Mouse (Mus musculus) kidney, postnatal 0 days (tissue): ENCODE measurements at regions not wholly inside any gene's neighbourhood (a gene's known extent, or its start where the extent isn't known, plus 50 kb on each side); places are given as distances from the start of the nearest gene placed in this dataset.

Source experiments
- ATAC-seq: fragments of 200-750 bp; cut with Nextera tagmentation; replicated peaks from 2 replicates; pipeline ENCODE4 v1.8.0; 2017; ENCODE audit warnings: low read depth, moderate number of reproducible peaks, moderate TSS enrichment, moderate library complexity; ENCODE audit not compliant: low FRiP score
- DNase-seq: peaks from one replicate; pipeline ENCODE4 v3.0.0-alpha.2; 2016; ENCODE audit warnings: low spot score
- H3K27ac ChIP-seq: fragments of 300-500 bp; sonication (generic); 2 replicates; pipeline ENCODE4 v1.5.1; 2014; ENCODE audit warnings: mild to moderate bottlenecking
- H3K27me3 ChIP-seq: fragments of 300-500 bp; sonication (generic); 2 replicates; pipeline ENCODE4 v1.6.1; 2014; ENCODE audit warnings: low read length, mixed read lengths; ENCODE audit not compliant: insufficient read depth
- H3K36me3 ChIP-seq: fragments of 300-500 bp; sonication (generic); 2 replicates; pipeline ENCODE4 v1.6.1; 2014; ENCODE audit warnings: low read length, mixed read lengths; ENCODE audit not compliant: insufficient read depth
- H3K4me1 ChIP-seq: fragments of 300-500 bp; sonication (generic); replicated peaks from 2 replicates; pipeline ENCODE4 v1.6.1; 2014; ENCODE audit warnings: antibody characterized with exemption, low read length, mixed read lengths; ENCODE audit not compliant: insufficient read depth
- H3K4me2 ChIP-seq: fragments of 300-500 bp; sonication (generic); 2 replicates; pipeline ENCODE4 v1.6.1; 2014; ENCODE audit warnings: mild to moderate bottlenecking, low read length, moderate library complexity, mixed read lengths
- H3K4me3 ChIP-seq: fragments of 300-500 bp; sonication (generic); replicated peaks from 2 replicates; pipeline ENCODE4 v1.5.1; 2014; ENCODE audit warnings: low read depth, low read length
- H3K9ac ChIP-seq: fragments of 300-500 bp; sonication (generic); 2 replicates; pipeline ENCODE4 v1.6.1; 2014; ENCODE audit warnings: low read depth, low read length
- H3K9me3 ChIP-seq: fragments of 300-500 bp; sonication (generic); replicated peaks from 2 replicates; pipeline ENCODE4 v1.6.1; 2016; ENCODE audit warnings: low read length, inconsistent platforms, mixed read lengths
- CTCF ChIP-seq: IDR thresholded peaks from 2 replicates; pipeline ENCODE4 v1.5.1; 2016; ENCODE audit warnings: antibody characterized with exemption, low read depth, mild to moderate bottlenecking, moderate library complexity
- WGBS: fragments of 180-500 bp; shearing (Covaris S2); extraction: QIAGEN DNeasy Blood & Tissue Kit; methylation state at CpG from one replicate; pipeline ENCODE4 v1.1.7; 2014; 5-methylcytosine and 5-hydroxymethylcytosine counted together

- Histone ChIP-seq H3K27ac (no peak overlapping the region), H3K4me1 (no peaks in the 10 kb centered on the region), H3K4me2 (no peak overlapping the region), H3K9ac (no peak overlapping the region), H3K9me3 (no peaks in the 10 kb centered on the region), H3K27me3 (no peaks in the 10 kb centered on the region), H3K4me3 (no peak overlapping the region), H3K36me3 (no peaks in the 10 kb centered on the region)
- no peak for TF ChIP-seq CTCF
- WGBS = 80% methylated on average over 5 of the region's 5 CpGs
- DNase-seq (no peak), ATAC-seq (no peak)
Observed at GRCm38 (mm10) chr4:52666768-52667480, 70.8 kb downstream of the Toporsl start.

GRCm38 (mm10) chr4:52709563-52709962 lies 104.8 kb upstream of the Olfr275 start:
- ATAC-seq (no peak), DNase-seq (peak; percentile 66)
- TF ChIP-seq CTCF = no peak
- 0 out of 2 replicates have a peak, but pooled peaks cover 3% of the 10 kb centered on the region for H3K4me1 ChIP-seq
- 13% methylated on average over 2 of the region's 2 CpGs for WGBS
- H3K9ac ChIP-seq = no peak overlapping the region
- H3K27me3 ChIP-seq = no peaks in the 10 kb centered on the region
- H3K4me2 ChIP-seq = no peak overlapping the region
- no peaks in the 10 kb centered on the region for H3K36me3 ChIP-seq
- H3K9me3 ChIP-seq = no peaks in the 10 kb centered on the region
- H3K4me3 ChIP-seq = no peak overlapping the region
- H3K27ac ChIP-seq = no peak overlapping the region

DNA sequence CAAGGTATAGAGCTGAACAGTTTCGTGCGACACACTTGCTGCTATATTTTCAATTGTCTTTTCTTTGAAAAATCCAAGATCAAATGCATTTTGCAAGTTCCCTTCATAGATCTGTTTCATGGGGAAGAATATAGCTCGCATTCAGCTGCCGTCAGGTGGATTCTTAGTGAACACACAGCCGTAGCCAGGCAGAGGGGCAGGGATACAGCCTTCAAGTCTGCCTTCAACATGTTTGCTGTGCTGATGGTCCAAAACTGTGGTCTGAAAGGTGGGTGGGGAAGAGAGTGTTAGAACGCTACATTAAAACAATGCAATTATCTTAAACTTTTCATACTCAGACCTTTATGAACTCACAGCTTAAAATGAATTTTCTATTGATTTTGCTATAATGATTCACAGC lies 88.2 kb upstream of the Olfr275 start:
- Histone ChIP-seq H3K9ac (no peak overlapping the region), H3K27me3 (no peaks in the 10 kb centered on the region), H3K4me3 (no peak overlapping the region), H3K4me2 (no peak overlapping the region), H3K36me3 (no peaks in the 10 kb centered on the region), H3K9me3 (no peaks in the 10 kb centered on the region), H3K27ac (no peak overlapping the region), H3K4me1 (no peaks in the 10 kb centered on the region)
- no peak for TF ChIP-seq CTCF
- no peak for ATAC-seq
- WGBS = 80% methylated on average over 6 of the region's 6 CpGs
- no peak for DNase-seq

DNA sequence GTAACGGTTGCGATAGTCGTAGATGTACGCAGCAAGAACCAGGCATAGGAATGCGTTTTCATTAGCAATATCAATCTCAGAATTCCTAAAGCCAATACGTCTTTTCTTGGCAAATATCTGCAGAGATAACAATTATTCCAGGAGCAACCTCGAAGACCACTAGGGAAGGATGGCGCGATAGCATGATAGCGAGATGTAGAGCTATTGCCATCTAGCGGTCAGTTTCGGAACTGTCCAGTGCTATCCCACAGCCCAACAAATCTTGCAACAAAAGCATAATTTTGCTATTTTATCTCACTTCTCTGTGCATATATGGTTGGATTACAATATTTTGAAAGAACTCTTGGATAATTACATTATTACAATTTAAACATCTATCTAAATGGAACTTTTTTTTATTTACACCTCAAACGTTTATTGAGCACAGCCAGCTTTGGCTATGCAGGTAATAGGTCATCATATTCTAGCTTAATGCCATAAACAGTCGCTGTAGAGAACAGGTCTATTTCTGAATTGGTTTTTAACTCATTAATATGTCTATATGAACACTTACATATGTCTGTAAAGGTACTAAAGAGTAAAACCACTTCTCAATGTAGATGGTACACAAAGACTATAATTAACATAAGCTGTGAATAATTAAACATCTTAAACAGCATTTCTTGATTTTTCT lies 87.6 kb upstream of the Olfr275 start:
- TF ChIP-seq CTCF = peak; percentile 97
- Histone ChIP-seq H3K9me3 (no peaks in the 10 kb centered on the region), H3K4me3 (no peak overlapping the region), H3K27ac (no peak overlapping the region), H3K4me2 (no peak overlapping the region), H3K4me1 (no peaks in the 10 kb centered on the region), H3K9ac (no peak overlapping the region), H3K36me3 (no peaks in the 10 kb centered on the region), H3K27me3 (no peaks in the 10 kb centered on the region)
- WGBS = 31% methylated on average over 14 of the region's 14 CpGs
- ATAC-seq (no peak), DNase-seq (peak; percentile 81)

- H3K4me1 ChIP-seq = no peaks in the 10 kb centered on the region
- H3K27me3 ChIP-seq = no peaks in the 10 kb centered on the region
- H3K4me2 ChIP-seq = no peak overlapping the region
- no peaks in the 10 kb centered on the region for H3K36me3 ChIP-seq
- no peak overlapping the region for H3K4me3 ChIP-seq
- no peak for DNase-seq
- no peak overlapping the region for H3K9ac ChIP-seq
- WGBS = 74% methylated on average over 8 of the region's 8 CpGs
- H3K27ac ChIP-seq = no peak overlapping the region
- H3K9me3 ChIP-seq = no peaks in the 10 kb centered on the region
- no peak for ATAC-seq
- no peak for TF ChIP-seq CTCF
Observed at GRCm38 (mm10) chr4:52733141-52733540, 81.3 kb upstream of the Olfr275 start.

DNA sequence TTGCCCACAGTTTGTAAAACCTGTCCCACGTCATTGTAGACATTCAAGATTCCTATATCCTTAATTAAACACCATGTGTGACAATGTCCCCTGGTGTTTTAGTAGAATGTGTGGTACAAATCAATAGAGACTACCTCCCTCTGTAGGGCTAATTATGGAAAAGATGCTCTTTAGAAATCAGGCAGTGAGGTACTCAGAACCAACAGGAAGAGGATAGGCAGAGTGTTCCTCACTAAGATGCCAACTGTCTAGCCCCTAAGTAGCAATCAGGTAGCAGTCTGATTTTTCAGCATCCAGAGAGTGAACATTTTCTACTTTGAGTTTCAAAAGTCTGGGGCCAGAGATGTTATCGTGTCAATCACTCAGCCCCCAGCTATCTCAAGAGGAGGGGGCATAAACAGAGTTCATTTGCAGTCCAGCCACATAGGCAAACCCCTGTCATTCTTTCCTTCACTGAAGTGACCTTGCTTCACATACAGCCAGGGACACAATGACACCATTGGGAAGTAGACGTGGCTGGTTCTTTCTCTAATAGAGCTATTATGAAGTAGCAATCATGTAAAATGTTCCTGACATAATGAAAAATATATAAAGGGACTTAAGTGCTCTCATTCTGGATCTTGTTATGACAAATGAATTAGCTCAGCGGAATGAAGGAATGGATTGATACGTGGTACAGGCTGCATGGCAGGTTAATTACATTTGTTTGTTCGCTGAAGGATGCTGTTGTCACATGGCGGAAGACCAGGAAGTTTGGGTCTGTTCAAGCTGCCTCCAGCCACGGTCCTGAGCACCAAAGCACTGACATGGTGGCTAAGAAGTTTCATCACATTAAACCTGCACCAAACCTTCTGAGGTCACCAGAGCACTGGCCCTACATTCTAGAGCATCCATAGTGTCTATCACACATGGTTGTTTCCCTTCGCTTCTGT lies 74.6 kb upstream of the Olfr275 start:
- H3K27ac ChIP-seq = no peak overlapping the region
- WGBS = 83% methylated on average over 9 of the region's 9 CpGs
- H3K9me3 ChIP-seq = no peaks in the 10 kb centered on the region
- no peaks in the 10 kb centered on the region for H3K4me1 ChIP-seq
- no peak overlapping the region for H3K9ac ChIP-seq
- H3K4me2 ChIP-seq = no peak overlapping the region
- no peaks in the 10 kb centered on the region for H3K36me3 ChIP-seq
- no peak overlapping the region for H3K4me3 ChIP-seq
- no peak for TF ChIP-seq CTCF
- no peaks in the 10 kb centered on the region for H3K27me3 ChIP-seq
- DNase-seq (no peak), ATAC-seq (no peak)
